In the genomic region with DNA sequence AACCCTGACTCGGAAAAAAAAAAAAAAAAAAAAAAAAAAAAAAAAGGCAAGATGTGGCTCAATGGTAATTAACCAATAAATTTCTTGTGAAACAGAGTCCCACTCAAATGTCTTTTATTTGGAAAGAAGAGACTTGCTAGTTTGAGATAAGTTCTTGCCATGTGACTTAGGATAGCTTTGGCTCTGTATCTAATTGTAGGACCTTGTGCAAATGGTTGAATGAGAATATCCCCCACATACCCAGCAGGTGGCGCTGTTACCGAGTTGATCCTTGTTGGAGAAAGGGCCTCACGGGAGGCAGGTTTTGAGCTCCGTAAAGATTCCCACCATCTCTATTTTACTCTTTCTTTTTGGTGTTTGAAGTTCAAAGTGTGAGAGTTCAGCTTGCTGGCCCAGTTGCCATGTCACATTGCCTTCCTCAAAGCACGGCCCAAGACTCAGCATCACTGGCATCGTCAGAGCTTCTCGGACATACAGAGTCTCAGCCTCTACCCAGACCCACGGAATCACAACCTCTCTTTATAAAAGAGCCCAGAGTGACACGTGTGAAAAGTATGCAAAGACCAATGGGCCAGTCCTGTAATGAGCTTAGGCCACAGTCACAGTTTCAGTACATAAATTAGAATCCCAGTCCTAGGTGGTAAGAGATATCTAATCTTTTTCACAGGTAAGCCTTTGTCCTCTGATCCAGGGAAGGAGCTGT, we compare ENCODE assay signal across 8 mouse cellular contexts. TPM values are rescaled to one million over a fixed set of nuclear protein-coding genes. Genes with fewer than 3 reads are reported as not detected.
DNase-seq lines count a peak whose midpoint lies in the region; ATAC-seq lines count a peak whose summit lies in the region.

No protein-coding gene starts in this region.

- H3K4me2 ChIP-seq in lung, embryonic 15.5 days, result peak overlapping the region; percentile 41; the same call in 1 of the 2 replicates

- H3K36me3 ChIP-seq in hindbrain, embryonic 10.5 days, result no peaks in the 10 kb centered on the region
- no peaks in the 10 kb centered on the region for H3K36me3 ChIP-seq in lung, embryonic 15.5 days

- WGBS in hindbrain, embryonic 10.5 days, result 35% methylated on average over 10 of the region's 10 CpGs
- 26% methylated on average over 10 of the region's 10 CpGs for WGBS in lung, embryonic 15.5 days

- peak overlapping the region; percentile 33; the same call in 1 of the 2 replicates for H3K4me3 ChIP-seq in hindbrain, embryonic 10.5 days
- no peak overlapping the region for H3K4me3 ChIP-seq in lung, embryonic 15.5 days

- no peaks in the 10 kb centered on the region for H3K9me3 ChIP-seq in hindbrain, embryonic 10.5 days
- no peaks in the 10 kb centered on the region for H3K9me3 ChIP-seq in lung, embryonic 15.5 days

- H3K4me1 ChIP-seq in hindbrain, embryonic 10.5 days (replicated peaks), result no peaks in the 10 kb centered on the region; the same call in 1 of the 2 replicates
- H3K4me1 ChIP-seq in lung, embryonic 15.5 days, result peaks cover 4% of the 10 kb centered on the region; the same call in 1 of the 2 replicates

- H3K27me3 ChIP-seq in hindbrain, embryonic 10.5 days (ENCODE audit: insufficient read depth, poor library complexity, severe bottlenecking), result peaks cover 49% of the 10 kb centered on the region
- peaks cover 47% of the 10 kb centered on the region for H3K27me3 ChIP-seq in lung, embryonic 15.5 days

- ATAC-seq in lung, embryonic 15.5 days (ENCODE audit: borderline replicate concordance, extremely low read depth, low FRiP score, low TSS enrichment), result no peak

- DNase-seq in Muller cell, postnatal 12 days (ENCODE audit: inconsistent ontology term), result peak; percentile 66
- peak; percentile 73 for DNase-seq in cerebellum, adult 9-11 months
- DNase-seq in frontal cortex, adult 2 months (ENCODE audit: extremely low spot score in 1 of 2, low spot score in 1 of 2), result peak; percentile 61 to 96
- peak; percentile 84 for DNase-seq in hindbrain, embryonic 10.5 days (ENCODE audit: low spot score)
- DNase-seq in layer of hippocampus, adult 8-10 months (ENCODE audit: low spot score in 2 of 2), result peak; percentile 60 to 82
- DNase-seq in ovary, adult 18-20 months (ENCODE audit: low spot score), result peak; percentile 69
- DNase-seq in thymus, postnatal 0 days (ENCODE audit: low spot score), result peak; percentile 85

- H3K9ac ChIP-seq in lung, embryonic 15.5 days, result no peak overlapping the region

- no peak overlapping the region for H3K27ac ChIP-seq in hindbrain, embryonic 10.5 days
- H3K27ac ChIP-seq in lung, embryonic 15.5 days, result no peak overlapping the region

RNA-seq across cellular contexts. Expression of gene Fcrlb, which starts 11.1 kb away (rescaled TPM):
- 0.58 and 0.97 TPM in 2 replicates for polyA plus RNA-seq in frontal cortex, adult 2 months (2012; rRNA removed)
- polyA plus RNA-seq in hindbrain, embryonic 10.5 days (2016; fragmentation: Nextera tagmentation; extraction: Ambion mirVana), result not detected in 2 replicates
- total RNA-seq in layer of hippocampus, adult 8-10 months (2022), result under 1 TPM; 0.25 to 0.61 (median 0.41) TPM
- not detected in 2 replicates for polyA plus RNA-seq in lung, embryonic 15.5 days (2015; fragmentation: Nextera tagmentation; extraction: Ambion mirVana)
- polyA plus RNA-seq in thymus, postnatal 0 days (2015; fragmentation: Nextera tagmentation; extraction: Ambion mirVana), result 0.19 and 0.73 TPM in 2 replicates

RNA-seq across cellular contexts. Expression of gene Dusp12, which starts 16.3 kb away (rescaled TPM):
- polyA plus RNA-seq in frontal cortex, adult 2 months (2012; rRNA removed), result 30.1 and 33.8 TPM in 2 replicates
- 28.4 and 34.0 TPM in 2 replicates for polyA plus RNA-seq in hindbrain, embryonic 10.5 days (2016; fragmentation: Nextera tagmentation; extraction: Ambion mirVana)
- total RNA-seq in layer of hippocampus, adult 8-10 months (2022), result 10 to 100 TPM; 15.0 to 24.3 (median 19.4) TPM
- 34.1 and 37.0 TPM in 2 replicates for polyA plus RNA-seq in lung, embryonic 15.5 days (2015; fragmentation: Nextera tagmentation; extraction: Ambion mirVana)
- 30.0 and 30.5 TPM in 2 replicates for polyA plus RNA-seq in thymus, postnatal 0 days (2015; fragmentation: Nextera tagmentation; extraction: Ambion mirVana)

RNA-seq across cellular contexts. Expression of gene Gm26620, which starts 16.8 kb away (rescaled TPM):
- polyA plus RNA-seq in frontal cortex, adult 2 months (2012; rRNA removed), result 0.50 and 1.0 TPM in 2 replicates
- polyA plus RNA-seq in hindbrain, embryonic 10.5 days (2016; fragmentation: Nextera tagmentation; extraction: Ambion mirVana), result 0.41 TPM in 1 of 2 replicates, not detected in the other
- total RNA-seq in layer of hippocampus, adult 8-10 months (2022), result 1 to 10 TPM in 1 of 4 experiments, under 1 TPM in 1, not detected in 2; 0.68 to 1.3 TPM
- 0.20 and 0.79 TPM in 2 replicates for polyA plus RNA-seq in lung, embryonic 15.5 days (2015; fragmentation: Nextera tagmentation; extraction: Ambion mirVana)
- polyA plus RNA-seq in thymus, postnatal 0 days (2015; fragmentation: Nextera tagmentation; extraction: Ambion mirVana), result 0.34 and 0.45 TPM in 2 replicates

RNA-seq across cellular contexts. Expression of gene Fcrla, which starts 25.7 kb away (rescaled TPM):
- polyA plus RNA-seq in frontal cortex, adult 2 months (2012; rRNA removed), result not detected in 2 replicates
- polyA plus RNA-seq in hindbrain, embryonic 10.5 days (2016; fragmentation: Nextera tagmentation; extraction: Ambion mirVana), result not detected in 2 replicates
- not detected for total RNA-seq in layer of hippocampus, adult 8-10 months (2022)
- 0.14 TPM in 1 of 2 replicates, not detected in the other for polyA plus RNA-seq in lung, embryonic 15.5 days (2015; fragmentation: Nextera tagmentation; extraction: Ambion mirVana)
- polyA plus RNA-seq in thymus, postnatal 0 days (2015; fragmentation: Nextera tagmentation; extraction: Ambion mirVana), result 1.4 and 1.5 TPM in 2 replicates

RNA-seq across cellular contexts. Expression of gene Atf6, which starts 34.1 kb away (rescaled TPM):
- 21.9 and 23.6 TPM in 2 replicates for polyA plus RNA-seq in frontal cortex, adult 2 months (2012; rRNA removed)
- polyA plus RNA-seq in hindbrain, embryonic 10.5 days (2016; fragmentation: Nextera tagmentation; extraction: Ambion mirVana), result 7.7 and 8.0 TPM in 2 replicates
- 10 to 100 TPM; 44.3 to 51.8 (median 48.5) TPM for total RNA-seq in layer of hippocampus, adult 8-10 months (2022)
- polyA plus RNA-seq in lung, embryonic 15.5 days (2015; fragmentation: Nextera tagmentation; extraction: Ambion mirVana), result 9.1 and 10.1 TPM in 2 replicates
- polyA plus RNA-seq in thymus, postnatal 0 days (2015; fragmentation: Nextera tagmentation; extraction: Ambion mirVana), result 5.9 and 6.1 TPM in 2 replicates
